Mouse (Mus musculus): ENCODE measurements at regions not wholly inside any gene's neighbourhood (a gene's known extent, or its start where the extent isn't known, plus 50 kb on each side); places are given as distances from the start of the nearest gene placed in this dataset.

DNA sequence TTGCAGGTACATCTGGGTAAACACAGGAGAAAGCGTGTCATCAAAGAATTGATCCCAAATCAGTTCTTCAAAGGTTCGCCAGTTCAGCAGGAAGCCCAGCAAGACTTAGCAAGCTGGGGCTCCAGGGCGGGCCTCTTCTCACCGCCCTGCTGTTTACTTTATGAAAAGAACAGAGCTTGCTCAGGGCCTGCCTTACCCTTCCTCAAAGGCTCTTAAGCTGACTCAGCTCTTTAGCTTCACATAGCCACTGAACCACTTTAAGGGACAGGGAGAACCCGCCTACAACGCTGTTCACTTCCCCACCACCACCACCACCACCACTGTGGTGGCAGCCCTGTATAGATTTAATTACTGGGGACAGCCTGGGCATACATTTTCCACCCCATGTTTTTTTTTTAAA, 148.5 kb downstream of the Clic5 start:
- H3K9ac ChIP-seq (ENCODE audit: low read length), result no peak overlapping the region

GRCm38 (mm10) chr17:44337253-44337652, 148.9 kb downstream of the Clic5 start:
- Histone ChIP-seq H3K27me3 (ENCODE audit: control insufficient read depth, insufficient read depth, low read length) (no peaks in the 10 kb centered on the region), H3K27ac (ENCODE audit: low read length) (no peak overlapping the region), H3K4me1 (ENCODE audit: control insufficient read depth, insufficient read depth, low read length) (no peaks in the 10 kb centered on the region), H3K4me3 (ENCODE audit: low read length) (no peak overlapping the region), H3K36me3 (ENCODE audit: control insufficient read depth, insufficient read depth) (no peaks in the 10 kb centered on the region), H3K4me2 (ENCODE audit: low read depth, low read length) (no peak overlapping the region), H3K9me3 (replicated peaks; ENCODE audit: control insufficient read depth, low read length) (no peaks in the 10 kb centered on the region), H3K9ac (ENCODE audit: low read length) (no peak overlapping the region)
- no peak for ATAC-seq (replicated peaks; ENCODE audit: extremely low read depth, insufficient read depth, low FRiP score)
- 87% methylated on average over 5 of the region's 5 CpGs for WGBS

More for the DNA sequence above, 148.5 kb downstream of the Clic5 start:
- Histone ChIP-seq H3K4me3 (ENCODE audit: low read length) (no peak overlapping the region), H3K27me3 (ENCODE audit: control insufficient read depth, insufficient read depth, low read length) (no peaks in the 10 kb centered on the region), H3K9me3 (replicated peaks; ENCODE audit: control insufficient read depth, low read length) (no peaks in the 10 kb centered on the region), H3K4me1 (ENCODE audit: control insufficient read depth, insufficient read depth, low read length) (no peaks in the 10 kb centered on the region), H3K4me2 (ENCODE audit: low read depth, low read length) (no peak overlapping the region), H3K36me3 (ENCODE audit: control insufficient read depth, insufficient read depth) (no peaks in the 10 kb centered on the region), H3K27ac (ENCODE audit: low read length) (no peak overlapping the region)
- ATAC-seq (replicated peaks; ENCODE audit: extremely low read depth, insufficient read depth, low FRiP score), result no peak; the same call in 1 of the 2 replicates
- whole genome bisulfite sequencing, result 58% methylated on average over 6 of the region's 6 CpGs

- Histone ChIP-seq H3K36me3 (ENCODE audit: control insufficient read depth, insufficient read depth) (no peaks in the 10 kb centered on the region), H3K9me3 (replicated peaks; ENCODE audit: control insufficient read depth, low read length) (no peaks in the 10 kb centered on the region), H3K4me3 (ENCODE audit: low read length) (no peak overlapping the region), H3K27ac (ENCODE audit: low read length) (no peak overlapping the region), H3K4me2 (ENCODE audit: low read depth, low read length) (no peak overlapping the region), H3K4me1 (ENCODE audit: control insufficient read depth, insufficient read depth, low read length) (no peaks in the 10 kb centered on the region), H3K9ac (ENCODE audit: low read length) (no peak overlapping the region), H3K27me3 (ENCODE audit: control insufficient read depth, insufficient read depth, low read length) (peaks cover 2% of the 10 kb centered on the region)
- 97% methylated on average over 2 of the region's 2 CpGs for WGBS
- ATAC-seq (replicated peaks; ENCODE audit: extremely low read depth, insufficient read depth, low FRiP score), result no peak
These were observed 156.2 kb downstream of the Clic5 start for GRCm38 (mm10) chr17:44344542-44344941.

DNA sequence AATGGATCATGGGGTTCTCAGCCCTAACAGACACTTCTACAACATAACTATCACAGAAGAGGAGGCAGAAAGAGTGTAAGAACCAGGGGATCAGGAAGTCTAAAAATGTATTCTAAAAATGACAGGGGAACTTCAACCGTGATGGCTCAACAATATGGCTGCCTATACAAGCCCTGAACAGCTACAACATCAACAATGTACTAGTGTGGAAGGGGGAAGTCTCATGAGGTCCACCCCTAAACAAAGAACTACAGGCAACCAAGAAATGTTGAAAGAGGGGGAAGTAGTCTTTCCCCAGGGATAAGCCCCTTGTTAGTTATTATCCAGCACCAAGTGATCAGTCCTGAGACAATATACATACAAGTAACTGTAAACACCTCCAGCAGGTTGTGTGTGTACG, 157.0 kb downstream of the Clic5 start:
- Histone ChIP-seq H3K9ac (ENCODE audit: low read length) (no peak overlapping the region), H3K27ac (ENCODE audit: low read length) (no peak overlapping the region), H3K4me1 (ENCODE audit: control insufficient read depth, insufficient read depth, low read length) (no peaks in the 10 kb centered on the region), H3K9me3 (replicated peaks; ENCODE audit: control insufficient read depth, low read length) (no peaks in the 10 kb centered on the region), H3K4me2 (ENCODE audit: low read depth, low read length) (no peak overlapping the region), H3K36me3 (ENCODE audit: control insufficient read depth, insufficient read depth) (no peaks in the 10 kb centered on the region), H3K4me3 (ENCODE audit: low read length) (no peak overlapping the region), H3K27me3 (ENCODE audit: control insufficient read depth, insufficient read depth, low read length) (peaks cover 2% of the 10 kb centered on the region)
- 74% methylated on average over 2 of the region's 2 CpGs for WGBS
- no peak for ATAC-seq (replicated peaks; ENCODE audit: extremely low read depth, insufficient read depth, low FRiP score)

DNA sequence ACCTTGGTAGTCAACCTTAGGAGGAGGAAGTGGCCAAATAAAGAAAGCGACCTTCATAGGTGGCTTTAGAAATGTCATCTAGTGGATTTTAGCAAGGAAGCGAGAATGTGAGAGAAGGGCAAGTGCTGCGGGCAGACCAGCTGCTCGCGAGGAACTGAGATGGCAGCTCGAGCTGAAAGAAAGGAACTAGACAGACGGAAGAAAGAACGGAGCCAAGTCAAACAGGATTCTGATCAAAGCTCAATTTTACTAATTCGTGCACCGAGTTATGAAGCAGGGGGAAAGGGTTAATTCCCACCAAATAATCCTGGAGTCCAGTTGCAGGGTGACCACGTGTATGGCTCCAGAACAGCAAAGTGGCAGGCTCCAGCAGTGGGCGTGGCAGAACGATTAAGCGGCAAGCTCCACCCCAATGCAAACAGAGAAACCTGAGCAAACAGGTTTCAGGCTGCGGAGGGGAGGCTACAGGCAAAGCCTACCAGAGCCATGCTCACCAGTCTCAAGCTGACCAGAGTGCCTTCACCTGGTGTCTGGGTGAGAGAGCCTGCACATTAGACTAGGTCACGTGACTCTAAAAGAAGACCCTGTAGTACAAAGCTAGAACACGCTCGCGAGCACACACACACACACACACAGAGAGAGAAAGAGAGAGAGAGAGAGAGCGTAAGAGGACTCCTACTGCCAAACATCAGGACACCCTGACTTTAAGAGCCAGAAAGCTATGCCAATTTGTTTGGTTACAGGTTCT, 162.0 kb downstream of the Clic5 start:
- no peak for ATAC-seq (replicated peaks; ENCODE audit: extremely low read depth, insufficient read depth, low FRiP score)
- Histone ChIP-seq H3K36me3 (ENCODE audit: control insufficient read depth, insufficient read depth) (no peaks in the 10 kb centered on the region), H3K9me3 (replicated peaks; ENCODE audit: control insufficient read depth, low read length) (no peaks in the 10 kb centered on the region), H3K4me2 (ENCODE audit: low read depth, low read length) (peak overlapping the region; percentile 39), H3K4me1 (ENCODE audit: control insufficient read depth, insufficient read depth, low read length) (no peaks in the 10 kb centered on the region), H3K27me3 (ENCODE audit: control insufficient read depth, insufficient read depth, low read length) (no peaks in the 10 kb centered on the region; the same call in 1 of the 2 replicates), H3K9ac (ENCODE audit: low read length) (no peak overlapping the region), H3K4me3 (ENCODE audit: low read length) (peak overlapping the region; percentile 21), H3K27ac (ENCODE audit: low read length) (no peak overlapping the region)
- WGBS, result 48% methylated on average over 20 of the region's 20 CpGs

GRCm38 (mm10) chr17:44350949-44351244, 162.5 kb downstream of the Clic5 start:
- WGBS, result 81% methylated on average over 4 of the region's 4 CpGs

DNA sequence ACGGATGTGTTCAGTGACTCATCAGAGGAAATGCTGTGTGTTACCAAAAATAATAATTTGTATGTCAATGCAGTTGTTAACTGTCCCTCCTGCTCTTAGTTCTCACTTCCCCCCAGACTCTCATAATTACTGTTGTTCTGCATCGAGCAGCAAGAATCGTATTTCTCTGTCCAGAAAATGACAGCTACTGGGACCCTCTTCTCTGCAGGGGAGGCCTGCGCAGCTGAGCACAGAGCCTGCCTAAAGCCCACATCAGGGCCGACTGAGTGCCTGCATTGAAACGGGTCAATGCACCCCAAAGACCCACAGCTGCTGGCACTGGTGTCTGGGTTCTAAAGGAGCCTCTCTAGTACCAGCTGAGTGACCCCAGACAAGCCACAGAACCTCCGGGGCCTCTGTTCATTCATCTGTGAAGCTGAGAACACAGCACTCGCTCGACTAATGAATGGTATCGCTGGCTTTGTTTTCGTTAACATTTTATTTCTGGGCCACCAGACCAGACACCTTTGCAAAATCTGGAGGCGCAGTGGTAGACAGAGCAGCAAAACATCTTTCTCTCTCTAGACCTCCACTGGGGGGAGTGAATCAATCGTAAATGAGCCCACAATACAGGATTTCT, 163.2 kb downstream of the Clic5 start:
- H3K36me3 ChIP-seq (ENCODE audit: control insufficient read depth, insufficient read depth), result no peaks in the 10 kb centered on the region
- no peak overlapping the region for H3K9ac ChIP-seq (ENCODE audit: low read length)
- H3K4me1 ChIP-seq (ENCODE audit: control insufficient read depth, insufficient read depth, low read length), result no peaks in the 10 kb centered on the region
- H3K4me3 ChIP-seq (ENCODE audit: low read length), result no peak overlapping the region
- WGBS, result 74% methylated on average over 13 of the region's 13 CpGs
- no peaks in the 10 kb centered on the region; the same call in 1 of the 2 replicates for H3K27me3 ChIP-seq (ENCODE audit: control insufficient read depth, insufficient read depth, low read length)
- H3K4me2 ChIP-seq (ENCODE audit: low read depth, low read length), result no peak overlapping the region
- ATAC-seq (replicated peaks; ENCODE audit: extremely low read depth, insufficient read depth, low FRiP score), result no peak
- H3K9me3 ChIP-seq (replicated peaks; ENCODE audit: control insufficient read depth, low read length), result 0 out of 2 replicates have a peak, but pooled peaks cover under 1% of the 10 kb centered on the region
- H3K27ac ChIP-seq (ENCODE audit: low read length), result no peak overlapping the region

More at GRCm38 (mm10) chr17:44350949-44351244, 162.5 kb downstream of the Clic5 start:
- H3K27ac ChIP-seq (ENCODE audit: low read length), result no peak overlapping the region
- peak overlapping the region; percentile 39 for H3K4me2 ChIP-seq (ENCODE audit: low read depth, low read length)
- H3K9ac ChIP-seq (ENCODE audit: low read length), result no peak overlapping the region
- H3K4me3 ChIP-seq (ENCODE audit: low read length), result no peak overlapping the region
- no peak for ATAC-seq (replicated peaks; ENCODE audit: extremely low read depth, insufficient read depth, low FRiP score)
- no peaks in the 10 kb centered on the region for H3K4me1 ChIP-seq (ENCODE audit: control insufficient read depth, insufficient read depth, low read length)
- H3K9me3 ChIP-seq (replicated peaks; ENCODE audit: control insufficient read depth, low read length), result no peaks in the 10 kb centered on the region
- H3K27me3 ChIP-seq (ENCODE audit: control insufficient read depth, insufficient read depth, low read length), result no peaks in the 10 kb centered on the region; the same call in 1 of the 2 replicates
- H3K36me3 ChIP-seq (ENCODE audit: control insufficient read depth, insufficient read depth), result no peaks in the 10 kb centered on the region

- 83% methylated on average over 13 of the region's 13 CpGs for WGBS
- no peak for ATAC-seq (replicated peaks; ENCODE audit: extremely low read depth, insufficient read depth, low FRiP score)
- no peak overlapping the region for H3K9ac ChIP-seq (ENCODE audit: low read length)
- H3K4me1 ChIP-seq (ENCODE audit: control insufficient read depth, insufficient read depth, low read length), result no peaks in the 10 kb centered on the region
- H3K27me3 ChIP-seq (ENCODE audit: control insufficient read depth, insufficient read depth, low read length), result no peaks in the 10 kb centered on the region
- no peak overlapping the region for H3K27ac ChIP-seq (ENCODE audit: low read length)
- H3K36me3 ChIP-seq (ENCODE audit: control insufficient read depth, insufficient read depth), result no peaks in the 10 kb centered on the region
- H3K4me2 ChIP-seq (ENCODE audit: low read depth, low read length), result no peak overlapping the region
- H3K4me3 ChIP-seq (ENCODE audit: low read length), result no peak overlapping the region
- 0 out of 2 replicates have a peak, but pooled peaks cover 5% of the 10 kb centered on the region for H3K9me3 ChIP-seq (replicated peaks; ENCODE audit: control insufficient read depth, low read length)
These were observed 163.8 kb downstream of the Clic5 start for GRCm38 (mm10) chr17:44352142-44352541.

DNA sequence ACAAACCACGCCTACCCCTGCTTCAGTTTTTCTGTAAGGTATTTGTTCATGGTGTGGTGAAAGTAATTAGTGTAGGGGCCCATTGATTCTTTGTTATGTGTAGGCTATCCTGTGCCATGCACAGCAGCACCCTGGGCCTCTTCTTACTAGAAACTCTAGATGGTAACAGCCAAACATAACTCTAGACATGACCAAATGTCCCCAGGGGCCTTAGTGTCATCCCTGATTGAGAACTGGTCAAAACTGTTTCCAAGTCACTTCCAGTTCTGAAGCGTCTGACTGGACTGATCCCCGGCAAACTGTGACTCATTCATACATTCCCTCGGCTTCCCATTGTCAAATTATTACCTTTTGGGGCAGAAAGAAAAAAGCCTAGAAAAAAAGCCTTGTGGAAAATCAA, 174.7 kb downstream of the Clic5 start:
- 85% methylated on average over 4 of the region's 4 CpGs for WGBS
- no peak overlapping the region for H3K4me2 ChIP-seq (ENCODE audit: low read depth, low read length)

More for the DNA sequence above, 174.7 kb downstream of the Clic5 start:
- H3K27me3 ChIP-seq (ENCODE audit: control insufficient read depth, insufficient read depth, low read length), result no peaks in the 10 kb centered on the region
- no peak for ATAC-seq (replicated peaks; ENCODE audit: extremely low read depth, insufficient read depth, low FRiP score)
- no peak overlapping the region for H3K4me3 ChIP-seq (ENCODE audit: low read length)
- no peaks in the 10 kb centered on the region for H3K9me3 ChIP-seq (replicated peaks; ENCODE audit: control insufficient read depth, low read length)
- peaks cover 7% of the 10 kb centered on the region for H3K4me1 ChIP-seq (ENCODE audit: control insufficient read depth, insufficient read depth, low read length)
- no peak overlapping the region for H3K9ac ChIP-seq (ENCODE audit: low read length)
- H3K27ac ChIP-seq (ENCODE audit: low read length), result no peak overlapping the region
- H3K36me3 ChIP-seq (ENCODE audit: control insufficient read depth, insufficient read depth), result no peaks in the 10 kb centered on the region

All from heart, embryonic 16.5 days (tissue).